Mouse (Mus musculus): ENCODE results near the gene Slc5a1. TPM values are rescaled to one million over a fixed set of nuclear protein-coding genes. Genes with fewer than 3 reads are reported as not detected.

The Slc5a1 gene
- total RNA-seq (2021), result under 1 TPM in 1 of 2 experiments, not detected in 1; 0.05 TPM

- intact Hi-C loops (cut with DNase I), result no loop called here
Measured at GRCm38 (mm10) chr5:33104025-33104481, at the start of gene Slc5a1. Slc5a1 (plus strand) TSS chr5:33104219.

GRCm38 (mm10) chr5:33056126-33056765 is 47.8 kb upstream of the Slc5a1 start:
- intact Hi-C loops (cut with DNase I), result no loop called here
- no peak for DNase-seq

More at GRCm38 (mm10) chr5:33104025-33104481, at the start of gene Slc5a1:
- no peak for DNase-seq

GRCm38 (mm10) chr5:33070071-33070470 is 33.9 kb upstream of the Slc5a1 start:
- intact Hi-C loops (cut with DNase I), result no loop called here
- no peak for DNase-seq

GRCm38 (mm10) chr5:33076490-33077191 is 27.4 kb upstream of the Slc5a1 start:
- no peak for DNase-seq
- intact Hi-C loops (cut with DNase I), result no loop called here

GRCm38 (mm10) chr5:33082896-33083295 is 21.1 kb upstream of the Slc5a1 start:
- no peak for DNase-seq
- intact Hi-C loops (cut with DNase I), result no loop called here

- DNase-seq, result no peak
- intact Hi-C loops (cut with DNase I), result no loop called here
Measured at GRCm38 (mm10) chr5:33084599-33084998, 19.4 kb upstream of the Slc5a1 start.

- intact Hi-C loops (cut with DNase I), result no loop called here
- DNase-seq, result no peak
Measured at GRCm38 (mm10) chr5:33091342-33091741, 12.7 kb upstream of the Slc5a1 start.

- DNase-seq, result no peak
- intact Hi-C loops (cut with DNase I), result no loop called here
Measured at GRCm38 (mm10) chr5:33095315-33095714, 8.7 kb upstream of the Slc5a1 start.

- DNase-seq, result no peak
- intact Hi-C loops (cut with DNase I), result no loop called here
Measured at GRCm38 (mm10) chr5:33102369-33103055, 1.5 kb upstream of the Slc5a1 start.

GRCm38 (mm10) chr5:33104876-33105275 is 857 bp downstream of the Slc5a1 start:
- intact Hi-C loops (cut with DNase I), result no loop called here
- no peak for DNase-seq

- intact Hi-C loops (cut with DNase I), result no loop called here
- no peak for DNase-seq
Measured at GRCm38 (mm10) chr5:33105660-33106059, 1.6 kb downstream of the Slc5a1 start.

- intact Hi-C loops (cut with DNase I), result no loop called here
Measured at GRCm38 (mm10) chr5:33107056-33107455, 3.0 kb downstream of the Slc5a1 start.

GRCm38 (mm10) chr5:33107778-33108405 is 3.9 kb downstream of the Slc5a1 start:
- DNase-seq, result no peak
- intact Hi-C loops (cut with DNase I), result no loop called here

More at GRCm38 (mm10) chr5:33107056-33107455, 3.0 kb downstream of the Slc5a1 start:
- DNase-seq, result no peak

- intact Hi-C loops (cut with DNase I), result no loop called here
- DNase-seq, result no peak
Measured at GRCm38 (mm10) chr5:33121871-33122315, 17.9 kb downstream of the Slc5a1 start.

GRCm38 (mm10) chr5:33123658-33124057 is 19.6 kb downstream of the Slc5a1 start:
- intact Hi-C loops (cut with DNase I), result no loop called here
- no peak for DNase-seq

GRCm38 (mm10) chr5:33125318-33125717 is 21.3 kb downstream of the Slc5a1 start:
- DNase-seq, result no peak
- intact Hi-C loops (cut with DNase I), result no loop called here

GRCm38 (mm10) chr5:33134132-33134531 is 30.1 kb downstream of the Slc5a1 start:
- DNase-seq, result no peak
- intact Hi-C loops (cut with DNase I), result no loop called here

- no peak for DNase-seq
- intact Hi-C loops (cut with DNase I), result no loop called here
Measured at GRCm38 (mm10) chr5:33135611-33136010, 31.6 kb downstream of the Slc5a1 start.

- DNase-seq, result peak; percentile 56 to 69
- intact Hi-C loops (cut with DNase I), result loop anchor here (1.0 to 10.0 kb wide), 2 partner anchors 104 to 208 kb away; no protein-coding TSS in a partner anchor
Measured at GRCm38 (mm10) chr5:33142790-33143455, 38.9 kb downstream of the Slc5a1 start.

- peak; percentile 16 to 20 for DNase-seq
- intact Hi-C loops (cut with DNase I), result loop anchor here (10.0 kb wide), 1 partner anchor 209 kb away; no protein-coding TSS in a partner anchor
Measured at GRCm38 (mm10) chr5:33144025-33144424, 40.0 kb downstream of the Slc5a1 start.
